Mouse (Mus musculus): ENCODE measurements around the gene Ttc21a.

Gene Ttc21a

GRCm38 (mm10) chr9:119976704-119977556 is 39.5 kb downstream of the Ttc21a start:
- DNase-seq = no peak

- no peak for DNase-seq
Measured at GRCm38 (mm10) chr9:119977557-119978060, 40.2 kb downstream of the Ttc21a start.

GRCm38 (mm10) chr9:119978151-119978810 is 40.9 kb downstream of the Ttc21a start:
- peak; percentile 32 for DNase-seq

- peak; percentile 30 for DNase-seq
Measured at GRCm38 (mm10) chr9:119978811-119979441, 41.5 kb downstream of the Ttc21a start.

- no peak for DNase-seq
Measured at GRCm38 (mm10) chr9:119979749-119980148, 42.3 kb downstream of the Ttc21a start.

- no peak for DNase-seq
Measured at GRCm38 (mm10) chr9:119980770-119981182, 43.4 kb downstream of the Ttc21a start.

GRCm38 (mm10) chr9:119981183-119982179 is 44.1 kb downstream of the Ttc21a start:
- peak; percentile 37 for DNase-seq

GRCm38 (mm10) chr9:119982241-119982811 is 44.9 kb downstream of the Ttc21a start:
- DNase-seq = peak; percentile 53

- peak; percentile 53 for DNase-seq
Measured at GRCm38 (mm10) chr9:119982956-119983551, 45.6 kb downstream of the Ttc21a start.

- DNase-seq = peak; percentile 82
Measured at GRCm38 (mm10) chr9:119983585-119984535, 46.5 kb downstream of the Ttc21a start.

- DNase-seq = peak; percentile 38
Measured at GRCm38 (mm10) chr9:119984536-119985011, 47.2 kb downstream of the Ttc21a start, which contains the start of gene Csrnp1. TSS of gene Csrnp1 (minus strand) at chr9:119984658.

- DNase-seq = no peak
Measured at GRCm38 (mm10) chr9:119985881-119986574, 48.6 kb downstream of the Ttc21a start.

- DNase-seq = no peak
Measured at GRCm38 (mm10) chr9:119988304-119988703, 50.9 kb downstream of the Ttc21a start.

- DNase-seq = no peak
Measured at GRCm38 (mm10) chr9:119991310-119991709, 53.9 kb downstream of the Ttc21a start.

GRCm38 (mm10) chr9:119993092-119993844 is 55.9 kb downstream of the Ttc21a start:
- no peak for DNase-seq

GRCm38 (mm10) chr9:119994207-119994606 is 56.8 kb downstream of the Ttc21a start:
- no peak for DNase-seq

- DNase-seq = no peak
Measured at GRCm38 (mm10) chr9:119996080-119996479, 58.7 kb downstream of the Ttc21a start.

- DNase-seq = no peak
Measured at GRCm38 (mm10) chr9:119998776-119999175, 61.4 kb downstream of the Ttc21a start.

Data from cerebellum, adult 8-10 months (tissue).